In genomic region chr2:115398550-115398949, GRCm38 (mm10) we compare ENCODE assay signal across 28 mouse cellular contexts.
"Had no signal": no experiment of that assay in that cellular context is flagged by ENCODE, and none has a peak within 500 bp of the region (broad histone marks: within the 10 kb centered on the region; RNA-seq: fewer than 3 reads in every experiment).

No protein-coding gene starts in this region.

- H3K9me3 ChIP-seq: embryonic facial prominence, embryonic 10.5 days; embryonic facial prominence, embryonic 12.5 days; embryonic facial prominence, embryonic 13.5 days; embryonic facial prominence, embryonic 15.5 days; forebrain, embryonic 10.5 days; forebrain, embryonic 12.5 days; forebrain, embryonic 13.5 days; forebrain, embryonic 15.5 days had no signal

- H3K27ac ChIP-seq: embryonic facial prominence, embryonic 10.5 days; embryonic facial prominence, embryonic 12.5 days; embryonic facial prominence, embryonic 13.5 days; embryonic facial prominence, embryonic 15.5 days; forebrain, embryonic 10.5 days; forebrain, embryonic 12.5 days; forebrain, embryonic 13.5 days; forebrain, embryonic 15.5 days; gastrocnemius, adult 2 months had no signal

- ATAC-seq: forebrain, embryonic 13.5 days; forebrain, embryonic 14.5 days; forebrain, embryonic 15.5 days; forebrain, embryonic 16.5 days; forebrain, postnatal 0 days had no signal

- DNase-seq: cerebellum, adult 18-20 months; cerebellum, adult 2 months; cerebellum, adult 8-10 months; cerebellum, adult 9-10 months; cerebellum, adult 9-11 months; cerebellum, postnatal 10 days; cerebellum, postnatal 14 days; cerebellum, postnatal 25 days; cerebellum, postnatal 36 days; embryo, embryonic 11 days; forebrain, postnatal 0 days; gastrocnemius, adult 2 months; gastrocnemius, postnatal 10 days; gastrocnemius, postnatal 14 days; gastrocnemius, postnatal 25 days; gastrocnemius, postnatal 36 days; heart, adult 11 months had no signal

- H3K4me1 ChIP-seq: embryonic facial prominence, embryonic 12.5 days; embryonic facial prominence, embryonic 15.5 days; forebrain, embryonic 10.5 days; forebrain, embryonic 12.5 days; forebrain, embryonic 13.5 days; forebrain, embryonic 15.5 days had no signal

- H3K4me3 ChIP-seq: embryonic facial prominence, embryonic 10.5 days; embryonic facial prominence, embryonic 12.5 days; embryonic facial prominence, embryonic 13.5 days; embryonic facial prominence, embryonic 15.5 days; erythroblast, embryonic 14.5 days; forebrain, embryonic 10.5 days; forebrain, embryonic 12.5 days; forebrain, embryonic 13.5 days; forebrain, embryonic 15.5 days; gastrocnemius, adult 2 months had no signal

- H3K36me3 ChIP-seq: embryonic facial prominence, embryonic 10.5 days; embryonic facial prominence, embryonic 12.5 days; embryonic facial prominence, embryonic 13.5 days; embryonic facial prominence, embryonic 15.5 days; forebrain, embryonic 10.5 days; forebrain, embryonic 12.5 days; forebrain, embryonic 15.5 days had no signal

- H3K27me3 ChIP-seq: embryonic facial prominence, embryonic 12.5 days; embryonic facial prominence, embryonic 13.5 days; embryonic facial prominence, embryonic 15.5 days; forebrain, embryonic 12.5 days; forebrain, embryonic 13.5 days; forebrain, embryonic 15.5 days had no signal

- H3K4me2 ChIP-seq: embryonic facial prominence, embryonic 12.5 days; embryonic facial prominence, embryonic 13.5 days; embryonic facial prominence, embryonic 15.5 days; forebrain, embryonic 12.5 days; forebrain, embryonic 13.5 days; forebrain, embryonic 15.5 days had no signal

- H3K9ac ChIP-seq: embryonic facial prominence, embryonic 12.5 days; embryonic facial prominence, embryonic 13.5 days; embryonic facial prominence, embryonic 15.5 days; forebrain, embryonic 12.5 days; forebrain, embryonic 13.5 days; forebrain, embryonic 15.5 days; forebrain, postnatal 0 days had no signal
